Mouse (Mus musculus) testis, adult 2 months (tissue): ENCODE data around the gene Gtf3c3. TPM values are rescaled to one million over a fixed set of nuclear protein-coding genes. Genes with fewer than 3 reads are reported as not detected.

Experiments used
- H3K27ac ChIP-seq: fragments of 200-500 bp; 2 replicates; pipeline ENCODE4 v1.5.1; 2012; ENCODE audit warnings: low read depth, low read length; ENCODE audit not compliant: control insufficient read depth, insufficient read depth
- H3K27me3 ChIP-seq: fragments of 200-500 bp; 2 replicates; pipeline ENCODE4 v1.6.1; 2012; ENCODE audit warnings: mild to moderate bottlenecking, low read length, moderate library complexity; ENCODE audit not compliant: control insufficient read depth, insufficient read depth
- H3K36me3 ChIP-seq: fragments of 200-500 bp; 2 replicates; pipeline ENCODE4 v1.6.1; 2012; ENCODE audit warnings: mild to moderate bottlenecking, low read length; ENCODE audit not compliant: control insufficient read depth, insufficient read depth
- H3K4me1 ChIP-seq: fragments of 200-500 bp; 2 replicates; pipeline ENCODE4 v1.6.1; 2012; ENCODE audit warnings: low read length; ENCODE audit not compliant: control insufficient read depth, insufficient read depth
- H3K4me3 ChIP-seq: fragments of 200-500 bp; 2 replicates; pipeline ENCODE4 v1.5.1; 2012; ENCODE audit warnings: low read depth, mild to moderate bottlenecking, low read length, moderate library complexity, mixed read lengths; ENCODE audit not compliant: control insufficient read depth
- CTCF ChIP-seq: fragments of 200-500 bp; IDR thresholded peaks from 2 replicates; pipeline ENCODE4 v1.5.1; 2012; ENCODE audit warnings: low read depth, mild to moderate bottlenecking, inconsistent platforms, low read length, moderate library complexity; ENCODE audit not compliant: control insufficient read depth, insufficient read depth, insufficient replicate concordance
- POLR2A ChIP-seq: fragments of 200-500 bp; IDR thresholded peaks from 2 replicates; pipeline ENCODE4 v1.6.1; 2012; ENCODE audit warnings: low read depth, mild to moderate bottlenecking, inconsistent platforms, low read length, moderate library complexity; ENCODE audit not compliant: control insufficient read depth
- polyA plus RNA-seq: library from polyadenylated mRNA; depleted of rRNA; stranded (reverse); fragments of >200 nt; gene quantifications from 2 replicates; pipeline ENCODE4 v1.2.3, GENCODE M21; 2012

Gene Gtf3c3
- polyA plus RNA-seq, 1 experiment: 5.3 TPM

DNA sequence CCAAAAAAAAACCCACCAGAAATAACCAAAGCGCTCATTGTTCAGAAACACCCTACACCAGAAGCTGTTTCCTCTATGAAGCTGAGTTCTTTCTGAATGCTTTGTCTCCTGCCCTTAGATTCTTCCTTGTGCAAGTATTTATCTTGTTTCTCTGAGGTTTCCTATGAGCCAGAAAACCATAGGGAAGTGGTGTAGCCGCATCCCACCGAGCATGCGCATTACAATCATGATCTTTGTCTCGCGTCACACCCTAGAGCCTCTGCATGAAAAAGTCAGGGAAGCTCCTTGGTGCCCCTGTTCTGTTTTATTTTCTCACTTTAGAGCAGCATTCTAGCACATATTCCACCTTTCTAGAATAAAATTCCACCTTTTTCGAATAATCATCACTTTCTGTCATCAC lies 4.9 kb upstream of the Gtf3c3 start:
- H3K4me1 ChIP-seq: no peaks in the 10 kb centered on the region
- TF ChIP-seq CTCF: no peak
- TF ChIP-seq POLR2A: no peak
- H3K36me3 ChIP-seq: no peaks in the 10 kb centered on the region
- H3K4me3 ChIP-seq: no peak overlapping the region
- H3K27me3 ChIP-seq: no peaks in the 10 kb centered on the region
- no peak overlapping the region for H3K27ac ChIP-seq

DNA sequence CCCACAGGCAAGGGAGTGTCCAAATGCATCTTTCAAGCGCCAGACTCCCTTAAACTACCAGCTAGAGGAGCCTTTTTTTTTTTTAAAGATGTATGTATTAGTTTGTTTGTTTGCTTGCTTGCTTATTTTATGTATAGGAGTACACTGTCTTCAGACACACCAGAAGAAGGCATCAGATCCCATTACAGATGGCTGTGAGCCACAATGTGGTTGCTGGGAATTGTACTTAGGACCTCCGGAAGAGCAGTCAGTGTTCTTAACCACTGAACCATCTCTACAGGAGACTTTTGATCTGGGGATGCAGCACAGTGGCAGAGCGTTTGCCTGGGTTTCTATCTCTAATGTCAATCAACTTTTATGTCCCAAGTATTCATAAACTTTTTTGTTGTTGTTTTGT lies 307 bp upstream of the Gtf3c3 start:
- Histone ChIP-seq H3K36me3 (no peaks in the 10 kb centered on the region; the same call in 1 of the 2 replicates), H3K27me3 (no peaks in the 10 kb centered on the region), H3K4me3 (peak overlapping the region; percentile 99), H3K27ac (no peak overlapping the region), H3K4me1 (peaks cover 2% of the 10 kb centered on the region; the same call in 1 of the 2 replicates)
- TF ChIP-seq CTCF (no peak), POLR2A (no peak)

DNA sequence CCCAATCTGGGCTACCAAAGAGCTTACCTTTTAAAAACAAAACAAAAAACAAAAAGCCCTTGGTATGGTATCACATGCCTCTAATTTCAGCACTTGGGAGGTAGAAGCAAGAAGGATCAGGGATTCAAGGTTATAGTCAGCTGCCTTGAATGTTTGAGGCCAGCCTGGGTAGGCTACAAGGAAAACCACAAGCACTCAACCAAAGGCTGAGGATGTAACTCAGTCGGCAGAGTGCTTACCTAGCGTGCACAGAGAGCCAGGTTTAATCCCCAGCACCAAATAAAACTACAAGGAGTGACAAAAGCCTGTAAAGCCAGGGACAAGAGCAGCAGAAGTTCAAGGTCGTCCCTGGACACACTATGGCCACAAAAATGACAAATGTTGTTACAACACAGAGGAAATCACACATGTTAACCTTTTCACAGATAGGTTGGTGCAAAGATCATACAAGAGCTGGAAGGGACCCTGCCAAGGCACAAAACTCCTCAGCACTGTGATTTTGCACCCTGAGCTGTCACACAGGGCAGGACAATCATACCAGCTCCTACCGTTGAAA lies 16.5 kb downstream of the Gtf3c3 start:
- H3K27me3 ChIP-seq: no peaks in the 10 kb centered on the region
- no peak overlapping the region for H3K27ac ChIP-seq
- TF ChIP-seq POLR2A (no peak), CTCF (no peak)
- H3K4me3 ChIP-seq: no peak overlapping the region
- no peaks in the 10 kb centered on the region for H3K4me1 ChIP-seq
- peaks cover 2% of the 10 kb centered on the region; the same call in 1 of the 2 replicates for H3K36me3 ChIP-seq

DNA sequence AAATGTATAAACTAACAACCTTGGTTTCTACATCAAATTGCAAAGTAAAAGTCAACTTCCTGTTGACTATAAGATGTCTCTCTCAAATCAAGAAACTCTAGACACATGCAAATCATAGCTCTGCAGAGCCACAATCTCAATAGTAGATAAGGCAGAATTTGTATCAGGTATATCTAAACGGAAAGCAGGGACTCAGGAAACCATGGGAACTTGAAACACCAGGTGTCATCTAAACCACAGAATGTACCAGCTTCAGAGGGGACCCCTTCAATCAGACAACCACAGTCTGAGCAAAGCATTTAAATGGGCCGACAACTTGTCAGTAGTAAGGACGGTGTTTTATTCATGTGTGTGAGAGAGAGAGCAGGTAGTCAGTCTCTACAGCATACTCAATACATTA lies 17.1 kb downstream of the Gtf3c3 start:
- no peak for TF ChIP-seq CTCF
- no peak for TF ChIP-seq POLR2A
- Histone ChIP-seq H3K4me3 (no peak overlapping the region), H3K27ac (no peak overlapping the region), H3K4me1 (no peaks in the 10 kb centered on the region), H3K27me3 (no peaks in the 10 kb centered on the region), H3K36me3 (peaks cover 2% of the 10 kb centered on the region; the same call in 1 of the 2 replicates)

DNA sequence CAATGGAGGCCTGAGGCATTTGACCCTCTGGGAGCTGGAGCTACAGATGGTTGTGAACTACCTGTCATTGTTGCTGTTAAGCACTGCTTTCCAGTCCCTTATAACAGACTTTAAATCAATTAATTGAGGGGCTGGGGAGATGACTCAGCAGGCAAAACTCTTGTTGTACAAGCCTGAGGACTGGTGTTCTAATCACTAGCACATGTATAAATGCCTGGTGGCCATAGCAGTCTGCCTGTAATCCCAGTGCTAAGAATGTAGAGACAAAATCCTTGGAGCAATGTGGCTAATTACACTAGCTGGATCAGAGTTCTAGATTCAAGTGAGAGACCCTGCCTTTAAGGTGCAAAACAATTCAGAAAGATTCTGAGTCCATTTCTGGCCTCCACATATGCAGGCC lies 36.0 kb downstream of the Gtf3c3 start:
- H3K36me3 ChIP-seq: peaks cover 4% of the 10 kb centered on the region
- TF ChIP-seq CTCF (no peak), POLR2A (no peak)
- H3K27me3 ChIP-seq: no peaks in the 10 kb centered on the region
- no peaks in the 10 kb centered on the region for H3K4me1 ChIP-seq
- H3K4me3 ChIP-seq: no peak overlapping the region
- no peak overlapping the region for H3K27ac ChIP-seq

DNA sequence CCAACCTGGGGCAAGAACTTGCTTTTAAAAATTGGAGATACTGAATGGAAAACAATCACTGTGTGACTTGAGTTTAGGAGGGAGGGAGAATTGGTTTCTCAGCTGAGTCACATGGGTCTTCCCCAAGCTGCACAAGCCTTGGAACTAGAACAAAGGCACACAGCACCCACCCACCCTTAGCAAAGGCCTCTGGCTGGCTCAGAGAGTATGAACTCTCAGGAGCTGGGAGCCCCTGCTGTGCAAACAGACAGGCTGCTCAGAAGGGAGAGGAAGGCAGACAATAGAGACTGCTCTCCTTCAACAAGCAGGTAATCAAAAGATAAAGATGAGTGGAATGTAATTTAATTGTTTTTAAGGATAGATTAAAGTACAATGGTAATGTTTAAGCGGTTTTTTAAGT lies 54.5 kb downstream of the Gtf3c3 start:
- TF ChIP-seq CTCF (no peak), POLR2A (no peak)
- H3K27me3 ChIP-seq: no peaks in the 10 kb centered on the region
- no peak overlapping the region for H3K27ac ChIP-seq
- H3K36me3 ChIP-seq: no peaks in the 10 kb centered on the region
- H3K4me3 ChIP-seq: no peak overlapping the region
- no peaks in the 10 kb centered on the region for H3K4me1 ChIP-seq

DNA sequence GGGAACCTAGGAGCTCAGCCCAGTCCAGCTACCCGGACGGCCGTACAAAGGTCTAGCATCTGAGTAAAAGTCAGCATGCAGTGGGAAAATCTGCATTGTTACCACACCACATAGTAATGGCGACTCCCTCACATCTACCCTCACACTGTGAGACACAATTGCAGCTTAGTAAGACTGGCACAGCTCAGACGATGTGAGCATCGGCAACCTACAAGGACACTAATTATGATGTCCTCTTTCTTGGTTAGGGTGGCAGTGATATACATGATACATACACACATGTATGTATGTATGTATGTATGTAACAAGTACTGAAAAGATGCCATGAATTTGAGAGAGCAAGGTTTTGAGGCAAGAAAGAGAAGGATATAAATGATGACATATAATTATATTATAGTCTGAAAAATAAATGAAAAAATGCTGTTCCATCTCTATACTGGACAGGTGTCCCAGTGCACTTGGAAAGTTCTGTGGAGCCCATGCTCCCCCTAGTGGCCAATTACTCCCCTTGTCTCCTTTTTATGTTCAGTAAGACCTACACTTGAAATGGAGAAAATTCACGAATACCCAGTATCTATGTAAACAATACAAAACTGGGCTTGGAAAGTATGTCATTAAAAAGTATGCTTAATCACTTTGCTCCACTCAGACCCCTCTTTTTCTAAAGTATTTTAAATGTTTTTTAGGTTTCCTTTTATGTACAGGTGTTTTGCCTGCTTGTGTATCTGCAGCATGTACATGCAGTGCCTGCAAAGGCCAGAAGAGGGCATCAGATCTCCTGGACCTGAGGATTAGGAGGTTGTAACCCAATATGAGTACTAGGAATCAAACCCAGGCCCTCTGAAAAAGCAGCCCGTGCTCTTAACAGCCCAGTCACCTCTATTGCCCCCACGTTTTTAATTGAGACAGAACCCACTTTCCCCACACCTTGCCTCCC lies 57.5 kb downstream of the Gtf3c3 start:
- H3K4me1 ChIP-seq: no peaks in the 10 kb centered on the region
- H3K36me3 ChIP-seq: no peaks in the 10 kb centered on the region
- H3K27me3 ChIP-seq: no peaks in the 10 kb centered on the region
- no peak overlapping the region for H3K27ac ChIP-seq
- no peak for TF ChIP-seq POLR2A
- H3K4me3 ChIP-seq: no peak overlapping the region
